11 mouse cellular contexts compared by ENCODE assay signal in the genomic region with DNA sequence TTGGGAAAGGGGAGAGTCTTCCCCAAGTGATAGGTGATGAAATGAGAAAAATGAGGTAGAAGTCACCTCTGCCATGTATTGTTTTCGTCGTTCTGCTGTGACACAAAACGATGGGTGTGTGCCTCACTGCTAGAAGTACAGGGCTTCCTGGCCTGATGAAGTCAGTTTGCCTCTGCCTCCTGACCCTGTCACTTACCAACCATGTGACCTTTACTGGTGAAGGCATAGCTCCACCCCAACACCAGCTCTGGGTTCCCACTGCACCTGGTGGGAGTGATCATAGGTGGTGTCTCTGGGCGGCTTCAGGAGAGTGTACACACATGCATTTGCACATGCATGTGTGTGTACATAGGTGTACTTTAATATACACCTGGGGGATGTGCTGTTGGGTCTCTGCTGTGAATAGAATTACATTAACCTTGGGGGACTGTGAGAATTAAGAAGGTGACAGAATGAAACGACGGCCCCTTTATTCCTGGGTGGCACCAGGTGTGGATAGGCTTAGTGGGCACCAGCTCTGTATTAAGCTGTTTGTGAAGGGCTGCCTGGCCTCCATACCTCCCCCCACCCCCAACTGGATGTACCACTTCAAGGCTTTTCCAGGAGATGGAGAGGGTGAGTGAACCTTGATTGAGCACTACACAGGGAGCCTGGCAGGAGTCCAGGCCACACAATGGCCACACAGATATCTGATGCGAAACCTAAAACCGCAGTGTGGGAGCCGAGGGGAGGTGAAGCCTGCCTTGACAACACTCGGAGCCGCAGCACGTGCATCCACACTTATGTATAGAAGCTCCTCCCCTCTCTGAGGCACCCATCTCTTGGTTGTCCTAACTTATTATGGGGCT.
DNase-seq lines count a peak whose midpoint lies in the region; ATAC-seq and TF ChIP-seq lines count a peak whose summit lies in the region.
"Had no signal": no experiment of that assay in that cellular context is flagged by ENCODE, and none has a peak within 500 bp of the region (broad histone marks: within the 10 kb centered on the region; RNA-seq: fewer than 3 reads in every experiment).

No protein-coding gene starts in this region.

- H3K27ac ChIP-seq in intestine, embryonic 14.5 days (ENCODE audit: low read depth) = no peak overlapping the region
- H3K27ac ChIP-seq in intestine, embryonic 16.5 days (ENCODE audit: low read length) = no peak overlapping the region
- no peak overlapping the region for H3K27ac ChIP-seq in limb, embryonic 14.5 days (replicated peaks; ENCODE audit: low read depth, low read length)
- H3K27ac ChIP-seq: liver, embryonic 13.5 days had no signal

- no peak overlapping the region for H3K4me3 ChIP-seq in intestine, embryonic 14.5 days (ENCODE audit: low read depth, low read length)
- H3K4me3 ChIP-seq in intestine, embryonic 16.5 days (ENCODE audit: low read length) = no peak overlapping the region
- H3K4me3 ChIP-seq in limb, embryonic 14.5 days (replicated peaks; ENCODE audit: low read length) = no peak overlapping the region
- H3K4me3 ChIP-seq: liver, embryonic 13.5 days had no signal

- H3K4me1 ChIP-seq in intestine, embryonic 14.5 days (replicated peaks; ENCODE audit: control insufficient read depth, insufficient read depth, low read length) = no peaks in the 10 kb centered on the region
- H3K4me1 ChIP-seq in intestine, embryonic 16.5 days (ENCODE audit: control insufficient read depth, insufficient read depth, low read length) = no peaks in the 10 kb centered on the region
- no peaks in the 10 kb centered on the region for H3K4me1 ChIP-seq in limb, embryonic 14.5 days (ENCODE audit: control insufficient read depth, insufficient read depth, low read length)
- H3K4me1 ChIP-seq: liver, embryonic 13.5 days had no signal

- 0 out of 2 replicates have a peak, but pooled peaks have one; percentile 27 for ATAC-seq in intestine, embryonic 14.5 days (replicated peaks; ENCODE audit: low FRiP score, low TSS enrichment, low read depth)
- ATAC-seq in intestine, embryonic 16.5 days = no peak
- ATAC-seq in limb, embryonic 14.5 days (ENCODE audit: low FRiP score, low read depth) = peak; percentile 30; the same call in 1 of the 2 replicates
- ATAC-seq: activated CD4-positive, CD25-positive, alpha-beta regulatory T cell, adult 4 months had no signal

- H3K9ac ChIP-seq in intestine, embryonic 14.5 days (ENCODE audit: low read length) = no peak overlapping the region
- H3K9ac ChIP-seq in intestine, embryonic 16.5 days (ENCODE audit: low read depth, low read length) = no peak overlapping the region
- H3K9ac ChIP-seq in limb, embryonic 14.5 days (ENCODE audit: low read depth, low read length, severe bottlenecking) = no peak overlapping the region
- H3K9ac ChIP-seq: liver, embryonic 13.5 days had no signal

- 62% methylated on average over 12 of the region's 12 CpGs for WGBS in intestine, embryonic 14.5 days
- WGBS in intestine, embryonic 16.5 days = 63% methylated on average over 12 of the region's 12 CpGs
- 61% methylated on average over 12 of the region's 12 CpGs for WGBS in limb, embryonic 14.5 days

- no peak for TF ChIP-seq POLR2A in limb, embryonic 14.5 days (IDR thresholded peaks at IDR 0.05; ENCODE audit: borderline replicate concordance, extremely low read depth, insufficient read depth, insufficient read length)

- DNase-seq in adrenal gland, postnatal 14 days = peak; percentile 14
- DNase-seq in adrenal gland, postnatal 4 days (ENCODE audit: low spot score in 2 of 2) = no peak
- no peak for DNase-seq in intestine, embryonic 14.5 days (ENCODE audit: low spot score)
- peak; percentile 24 for DNase-seq in 416B (ENCODE audit: low read depth)
- peak; percentile 17 for DNase-seq in limb, embryonic 14.5 days (ENCODE audit: low spot score)
- DNase-seq in layer of hippocampus, postnatal 36 days = no peak
- DNase-seq in frontal cortex, adult 2 months (ENCODE audit: extremely low spot score in 1 of 2, low spot score in 1 of 2) = no peak
- DNase-seq: liver, embryonic 13.5 days; thymus, adult 18-20 months had no signal

- no peaks in the 10 kb centered on the region for H3K27me3 ChIP-seq in intestine, embryonic 14.5 days (replicated peaks; ENCODE audit: control insufficient read depth, insufficient read depth, low read length)
- H3K27me3 ChIP-seq in intestine, embryonic 16.5 days (replicated peaks; ENCODE audit: control insufficient read depth, insufficient read depth, low read length) = no peaks in the 10 kb centered on the region
- H3K27me3 ChIP-seq in limb, embryonic 14.5 days (ENCODE audit: control insufficient read depth, insufficient read depth, low read length) = no peaks in the 10 kb centered on the region
- H3K27me3 ChIP-seq: liver, embryonic 13.5 days had no signal

- 0 out of 2 replicates have a peak, but pooled peaks cover 2% of the 10 kb centered on the region for H3K9me3 ChIP-seq in intestine, embryonic 14.5 days (ENCODE audit: control insufficient read depth, low read length)
- H3K9me3 ChIP-seq in intestine, embryonic 16.5 days (ENCODE audit: control insufficient read depth, low read length) = no peaks in the 10 kb centered on the region
- H3K9me3 ChIP-seq in limb, embryonic 14.5 days (ENCODE audit: control insufficient read depth, low read length) = no peaks in the 10 kb centered on the region
- H3K9me3 ChIP-seq: liver, embryonic 13.5 days had no signal

- no peaks in the 10 kb centered on the region for H3K36me3 ChIP-seq in intestine, embryonic 14.5 days (ENCODE audit: control insufficient read depth, insufficient read depth, low read length)
- H3K36me3 ChIP-seq in intestine, embryonic 16.5 days (ENCODE audit: control insufficient read depth, insufficient read depth, low read length) = no peaks in the 10 kb centered on the region
- no peaks in the 10 kb centered on the region for H3K36me3 ChIP-seq in limb, embryonic 14.5 days (ENCODE audit: control insufficient read depth, insufficient read depth, low read length)
- H3K36me3 ChIP-seq: liver, embryonic 13.5 days had no signal

- no peak overlapping the region for H3K4me2 ChIP-seq in intestine, embryonic 14.5 days (ENCODE audit: low read length)
- no peak overlapping the region for H3K4me2 ChIP-seq in intestine, embryonic 16.5 days (ENCODE audit: low read depth, low read length)
- no peak overlapping the region for H3K4me2 ChIP-seq in limb, embryonic 14.5 days (replicated peaks; ENCODE audit: low read depth, low read length, severe bottlenecking)
- H3K4me2 ChIP-seq: liver, embryonic 13.5 days had no signal

Comparison
In these comparisons a context has a peak if more than half of its experiments do, and no peak if none do; other contexts are left out.
1. DNase-seq: peak in adrenal gland, postnatal 14 days (single experiment), 416B (single experiment) and limb, embryonic 14.5 days (single experiment); none in adrenal gland, postnatal 4 days (0 of 2), intestine, embryonic 14.5 days (single experiment), layer of hippocampus, postnatal 36 days (0 of 2) and frontal cortex, adult 2 months (0 of 2).